Mouse (Mus musculus): Measurements from ENCODE around the gene Defb42.

The Defb42 gene

DNA sequence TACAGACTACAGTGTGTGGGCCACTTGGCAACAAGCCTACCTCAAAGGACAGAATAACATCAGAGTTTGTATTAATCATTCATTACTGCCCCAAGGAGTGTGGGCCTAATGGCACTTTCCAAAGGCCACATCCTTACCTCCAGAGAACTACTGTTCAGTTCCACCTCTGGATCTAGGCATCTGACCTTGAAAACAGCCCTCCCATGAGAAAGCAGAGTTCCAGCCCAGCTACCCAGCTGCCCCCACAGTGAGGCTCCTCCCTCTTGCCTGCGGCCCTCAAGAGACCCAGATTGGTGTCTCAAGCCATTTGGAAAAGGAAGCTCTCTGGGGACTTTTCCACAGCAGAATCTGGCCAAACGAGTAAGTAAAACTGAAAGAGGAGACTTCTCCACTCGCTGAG is at the start of gene Defb42:
Gene Defb42 (plus strand): TSS at position 301 of the 400 bp plus-strand sequence.
- DNase-seq = no peak

DNA sequence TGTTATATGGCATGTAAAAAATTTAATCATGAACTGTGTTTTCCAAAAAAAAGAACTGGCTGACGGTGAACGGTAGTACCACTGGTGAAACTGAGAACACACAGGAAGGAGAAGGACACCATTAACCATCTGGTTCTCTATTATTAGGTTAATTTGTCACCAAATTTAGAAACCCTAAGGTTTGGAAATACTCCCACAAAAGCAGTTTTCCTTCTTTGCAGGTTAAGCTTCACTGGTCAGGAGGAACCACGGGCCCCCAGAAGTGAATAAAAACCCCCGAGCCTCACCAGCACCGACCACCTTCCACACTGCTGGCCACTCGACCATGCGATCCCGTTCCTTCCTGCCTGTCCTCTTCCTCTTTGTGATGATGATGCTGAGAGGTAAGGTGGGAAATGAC is 49.0 kb upstream of the Defb42 start, which contains the start of gene Defb47:
Gene Defb47 (plus strand): TSS at position 301 of the 400 bp plus-strand sequence.
- DNase-seq = no peak

DNA sequence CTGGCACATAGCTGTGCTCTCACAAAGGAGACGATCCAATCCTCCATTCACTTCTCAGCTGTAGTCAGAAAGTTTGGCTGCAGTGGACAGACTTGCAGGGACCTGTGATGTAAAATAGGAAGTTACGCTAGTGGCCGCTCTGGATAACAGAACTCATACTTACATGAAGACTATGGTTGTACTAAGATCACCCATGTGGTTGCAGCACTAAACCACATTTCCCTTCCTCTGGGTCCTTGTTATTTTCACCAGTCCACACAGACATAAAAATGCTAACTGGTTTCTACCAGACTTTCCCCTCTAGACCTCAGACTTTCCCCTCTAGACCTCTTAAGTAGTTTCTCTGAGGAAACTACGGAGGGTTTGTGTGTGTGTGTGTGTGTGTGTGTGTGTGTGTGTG is 47.8 kb upstream of the Defb42 start:
- DNase-seq = no peak

DNA sequence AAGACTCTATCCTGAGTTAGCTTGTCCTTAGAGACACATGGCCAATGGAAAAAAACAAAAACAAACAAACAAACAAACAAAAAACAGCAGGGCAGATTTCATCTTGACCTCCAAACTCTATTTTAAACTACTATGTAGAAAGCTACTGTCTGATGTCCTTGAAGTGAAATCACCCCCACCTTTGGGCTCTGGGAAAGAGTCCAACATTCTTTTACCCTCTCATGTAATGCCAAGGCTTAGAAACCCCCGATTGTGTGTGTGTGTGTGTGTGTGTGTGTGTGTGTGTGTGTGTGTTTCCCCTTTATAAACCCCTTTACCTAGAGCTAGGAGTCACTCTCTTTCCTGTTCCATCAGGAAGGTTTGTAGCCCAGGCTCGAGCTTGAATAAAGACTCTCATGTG is 44.2 kb upstream of the Defb42 start:
- DNase-seq = no peak

DNA sequence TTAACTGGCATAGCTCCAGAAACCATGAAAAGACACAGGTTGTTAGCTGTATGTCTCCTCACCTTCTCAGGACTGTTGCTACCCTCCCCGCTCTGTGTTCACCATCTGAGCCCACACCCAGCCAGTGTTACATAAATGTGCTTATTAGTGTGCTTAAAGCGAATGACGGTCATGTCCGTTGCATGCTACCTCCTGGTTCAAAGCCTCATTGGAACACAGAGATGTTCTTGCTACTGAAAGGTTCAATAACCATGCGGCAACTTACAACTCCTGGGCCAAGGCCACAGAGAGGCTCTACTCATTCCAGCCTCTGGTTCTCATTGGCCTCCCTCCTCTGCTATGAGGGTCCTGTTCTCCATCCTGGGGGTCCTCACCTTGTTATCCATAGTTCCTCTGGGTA is 35.3 kb upstream of the Defb42 start, which contains the start of gene Defb43:
Gene Defb43 (plus strand): TSS at position 301 of the 400 bp plus-strand sequence.
- no peak for DNase-seq

DNA sequence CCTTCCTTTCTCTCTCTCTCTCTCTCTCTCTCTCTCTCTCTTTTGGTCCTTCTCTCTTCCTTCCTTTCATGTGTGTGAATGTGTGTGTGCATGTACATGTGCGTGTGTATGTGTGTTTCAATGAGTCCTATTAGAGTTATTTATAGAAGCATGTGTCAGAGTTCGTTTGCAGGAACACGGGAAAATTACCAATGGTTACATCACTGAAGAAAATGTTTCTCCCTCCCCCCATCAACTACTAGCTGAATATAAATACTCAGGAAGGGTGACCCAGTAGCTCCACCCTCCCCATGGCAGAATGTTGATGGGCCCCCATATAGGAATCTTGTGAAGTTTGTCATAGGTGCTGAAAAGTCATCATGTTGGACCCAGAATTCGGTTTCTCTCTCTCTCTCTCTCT is 33.7 kb upstream of the Defb42 start:
- DNase-seq = no peak

DNA sequence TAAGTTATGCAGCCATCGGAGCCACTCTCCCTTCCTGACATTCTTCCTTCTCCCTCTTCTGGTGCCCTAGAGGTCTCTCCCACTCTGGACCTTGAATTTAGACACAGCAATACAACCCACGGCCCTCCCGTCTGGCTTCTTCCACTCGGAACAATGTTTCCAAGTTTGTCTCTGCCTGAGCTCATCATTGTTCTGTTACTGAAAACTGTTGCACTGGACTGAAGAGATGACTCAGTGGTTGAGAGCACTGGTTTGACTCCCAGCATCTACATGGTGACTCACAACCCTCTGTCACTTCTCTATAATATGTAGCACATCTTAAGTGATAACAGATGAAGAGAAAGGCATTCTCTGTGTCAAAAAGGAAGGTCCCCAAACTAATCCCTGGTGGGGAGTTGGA is 32.1 kb upstream of the Defb42 start:
- DNase-seq = no peak

DNA sequence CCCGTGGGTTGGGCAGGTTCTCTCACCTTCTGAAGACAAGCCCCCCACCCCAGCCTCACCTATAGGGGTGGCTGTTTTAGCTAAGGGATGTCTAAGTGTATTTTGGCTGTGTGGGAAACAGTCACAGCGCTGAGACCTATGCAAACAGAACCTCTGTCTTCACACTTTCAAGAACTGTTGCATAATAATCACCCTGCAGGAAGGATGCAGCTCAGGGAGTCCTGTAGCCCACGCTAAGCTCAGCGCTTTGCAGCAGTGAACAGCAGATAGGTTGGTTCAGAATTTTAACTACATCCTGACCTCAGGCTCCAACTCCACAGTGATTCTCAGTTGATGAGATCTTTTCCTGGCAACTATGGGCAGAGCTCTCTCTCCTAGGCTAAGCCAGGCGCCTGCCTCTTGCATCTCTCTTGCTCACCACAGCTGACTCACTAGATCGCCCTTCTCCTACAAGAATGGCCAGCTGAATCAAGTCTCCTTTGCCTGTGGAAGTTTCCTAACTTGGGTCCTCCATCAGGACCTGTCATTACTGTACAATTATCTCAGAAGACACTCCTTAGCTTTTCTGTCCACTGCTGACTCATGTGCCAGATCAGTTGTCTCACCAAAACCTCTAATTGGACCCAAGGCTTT is 26.2 kb upstream of the Defb42 start:
- DNase-seq = no peak

DNA sequence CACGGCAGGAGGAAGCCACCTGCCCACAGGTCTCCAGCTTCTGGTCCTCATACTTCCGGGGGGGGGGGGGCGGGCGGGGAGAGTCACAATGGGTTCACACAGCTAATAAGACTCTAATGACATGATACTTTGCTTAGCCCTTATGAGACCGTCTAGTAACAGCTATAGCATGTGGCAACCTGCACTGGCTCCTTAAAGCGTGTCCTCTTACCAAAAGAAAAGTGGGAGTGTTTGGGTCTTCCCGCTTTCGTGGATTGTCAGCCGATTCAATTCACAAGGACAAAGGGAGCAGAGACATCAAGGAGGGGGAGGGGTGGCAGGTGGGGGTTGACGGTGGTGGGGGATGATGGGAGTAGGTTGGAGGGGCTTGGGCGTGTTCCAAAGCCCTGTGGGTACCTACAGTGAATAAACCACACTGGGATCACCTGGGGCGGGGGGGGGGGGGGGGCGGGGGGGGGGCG is 3.1 kb downstream of the Defb42 start, which contains the start of gene Defb30:
Gene Defb30 (minus strand): TSS at position 51 of the 461 bp plus-strand sequence.
- DNase-seq = no peak

DNA sequence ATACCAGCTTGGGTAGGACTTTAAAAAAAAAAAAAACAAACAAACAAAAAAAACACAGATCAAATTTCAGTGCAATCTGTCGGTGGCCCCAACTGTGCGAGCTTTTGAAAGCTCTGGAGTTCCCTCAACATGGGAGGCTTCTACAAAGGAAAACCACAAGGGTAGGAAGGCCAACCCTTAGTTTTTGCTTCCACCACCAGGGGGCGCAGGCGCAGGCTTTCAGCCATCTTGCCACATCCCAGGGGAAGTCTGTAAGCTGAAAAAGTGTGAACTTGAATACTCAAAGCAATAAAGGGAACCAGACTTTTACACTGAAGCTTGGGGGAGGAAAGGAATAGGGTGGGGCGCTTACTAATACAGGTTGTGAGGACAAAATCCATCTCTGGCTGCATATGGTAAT is 4.0 kb downstream of the Defb42 start:
- DNase-seq = peak; percentile 63 to 69

DNA sequence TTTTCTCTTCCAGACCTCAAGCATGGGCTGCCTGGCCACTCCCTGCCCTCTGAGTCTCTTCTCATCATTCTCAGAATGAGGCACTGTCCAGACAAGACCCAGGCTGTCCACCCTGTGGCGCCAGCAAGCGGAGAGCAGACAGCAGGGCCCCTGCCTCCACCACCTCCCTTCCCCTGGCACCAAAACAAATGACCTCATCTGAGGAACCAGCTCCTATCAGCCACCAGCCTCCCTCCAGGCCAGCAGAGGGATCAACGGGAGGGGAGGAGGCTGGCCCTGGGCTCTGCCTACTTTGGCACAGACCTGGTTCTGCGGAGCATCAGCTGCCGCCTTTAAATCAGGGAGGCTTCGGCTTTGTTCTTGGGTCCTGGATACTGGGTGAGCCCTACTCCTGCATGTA is 7.9 kb downstream of the Defb42 start:
- no peak for DNase-seq

DNA sequence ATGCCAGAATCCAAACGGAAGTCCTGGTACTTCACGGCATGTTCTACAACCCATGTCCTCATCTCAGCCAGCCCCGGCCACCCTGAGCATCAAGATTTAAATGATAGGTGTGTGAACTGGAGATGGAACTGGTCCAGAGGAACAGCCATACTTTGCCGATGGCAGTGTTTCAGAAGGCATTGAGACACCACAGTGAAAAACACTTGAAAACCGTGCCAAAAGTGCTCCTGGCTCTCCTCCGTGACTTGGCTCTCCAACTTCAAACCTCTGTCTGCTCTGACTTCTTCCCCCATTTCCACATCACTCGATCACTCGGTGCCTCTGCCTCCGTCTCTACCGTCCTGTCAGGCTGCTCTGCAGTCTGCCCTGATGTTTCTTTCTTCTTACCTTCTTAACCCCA is 13.6 kb downstream of the Defb42 start:
- no peak for DNase-seq

DNA sequence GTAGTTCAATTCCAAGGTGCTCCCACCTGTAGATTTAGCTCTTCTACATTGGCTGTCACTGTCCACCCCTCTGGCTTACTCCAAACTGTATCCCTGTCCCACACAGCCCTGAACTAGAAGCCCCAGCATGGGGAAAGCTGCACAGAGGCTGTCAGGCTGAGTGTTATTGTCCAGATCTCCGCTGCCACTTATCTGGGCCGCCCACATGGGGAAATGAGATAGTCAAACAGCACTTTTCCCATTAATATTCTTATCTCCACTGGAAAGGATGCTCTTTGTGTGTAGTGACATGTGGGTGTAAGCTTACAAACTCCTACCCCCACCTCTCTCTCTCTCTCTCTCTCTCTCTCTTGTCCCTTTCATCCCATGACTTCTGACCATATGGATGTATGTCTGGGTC is 15.4 kb downstream of the Defb42 start:
- DNase-seq = no peak

DNA sequence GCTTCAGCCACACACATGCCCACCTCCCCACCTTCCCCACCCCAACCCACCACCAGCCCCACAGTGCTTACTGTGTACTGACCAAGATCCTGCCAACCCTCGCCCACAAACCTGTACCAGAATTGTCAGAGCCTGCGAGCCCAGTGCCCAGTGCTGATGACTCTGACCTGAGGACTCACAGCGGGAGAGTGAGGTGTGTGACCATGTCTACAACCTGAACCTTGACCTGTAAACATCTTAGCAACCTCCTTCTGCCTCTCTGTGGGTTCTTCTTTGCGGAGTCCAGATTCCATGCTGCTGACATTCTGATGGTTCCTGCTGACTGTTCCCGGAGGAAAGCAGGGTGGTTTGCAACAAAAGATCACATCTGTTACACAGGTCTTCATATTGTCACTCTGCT is 18.6 kb downstream of the Defb42 start:
- no peak for DNase-seq

DNA sequence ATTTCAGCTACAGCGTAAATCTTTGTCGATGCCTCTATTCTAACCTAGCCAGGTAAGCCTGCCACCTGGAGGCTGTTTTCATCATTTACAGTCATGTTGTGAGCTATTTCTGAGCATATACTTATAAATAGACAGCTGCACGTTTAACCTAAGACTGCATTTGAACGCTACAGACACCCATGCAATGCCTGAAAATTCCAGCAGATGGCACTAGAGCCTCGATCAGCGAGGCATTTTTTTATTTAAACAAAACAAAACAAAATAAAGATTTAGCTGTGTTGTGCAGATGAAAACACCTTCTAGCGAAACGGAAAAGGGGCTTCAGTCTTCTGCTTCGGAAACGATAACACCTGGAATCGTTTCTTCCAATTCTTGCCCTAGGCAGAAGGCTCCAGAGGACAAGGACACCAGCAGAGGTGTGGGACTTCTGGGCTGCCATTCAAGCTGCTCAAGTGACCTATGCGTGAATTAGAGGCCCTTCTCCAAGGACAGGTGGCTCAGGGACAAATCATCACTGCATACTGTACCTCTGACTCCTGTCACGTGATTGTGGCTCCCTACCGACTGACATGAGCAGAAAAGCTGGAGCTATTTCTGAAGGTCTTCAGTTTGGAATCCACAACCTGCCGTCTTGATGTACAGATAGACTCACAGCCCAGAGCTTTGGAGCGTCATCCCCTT is 20.0 kb downstream of the Defb42 start:
- peak; percentile 36 to 56 for DNase-seq

DNA sequence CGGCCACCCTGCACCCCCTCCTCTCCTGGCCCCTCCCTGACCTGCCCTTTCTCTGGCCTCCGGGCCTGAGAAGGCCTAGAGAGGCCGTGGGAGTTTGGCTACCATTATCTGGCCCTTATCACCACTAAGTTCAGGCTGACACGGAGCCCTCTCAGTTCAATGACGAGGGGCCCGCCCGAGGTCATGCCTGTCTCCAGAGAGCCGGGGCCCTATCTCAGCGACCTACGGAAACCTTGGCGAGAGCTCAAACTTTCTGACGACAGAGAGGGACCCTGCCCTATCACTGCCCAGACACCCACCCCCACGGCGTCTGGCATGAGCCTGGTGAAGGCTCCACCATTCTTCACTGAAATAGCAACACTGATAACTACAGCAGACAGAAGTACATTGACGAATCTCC is 20.9 kb downstream of the Defb42 start:
- DNase-seq = no peak

Measured in thymus, postnatal 36 days (tissue).